Mouse (Mus musculus): ENCODE data around the gene Cdt1. TPM values are rescaled to one million over a fixed set of nuclear protein-coding genes. Genes with fewer than 3 reads are reported as not detected.

The Cdt1 gene
- polyA plus RNA-seq, 1 experiment from 2014 or later, result 41.1 TPM

DNA sequence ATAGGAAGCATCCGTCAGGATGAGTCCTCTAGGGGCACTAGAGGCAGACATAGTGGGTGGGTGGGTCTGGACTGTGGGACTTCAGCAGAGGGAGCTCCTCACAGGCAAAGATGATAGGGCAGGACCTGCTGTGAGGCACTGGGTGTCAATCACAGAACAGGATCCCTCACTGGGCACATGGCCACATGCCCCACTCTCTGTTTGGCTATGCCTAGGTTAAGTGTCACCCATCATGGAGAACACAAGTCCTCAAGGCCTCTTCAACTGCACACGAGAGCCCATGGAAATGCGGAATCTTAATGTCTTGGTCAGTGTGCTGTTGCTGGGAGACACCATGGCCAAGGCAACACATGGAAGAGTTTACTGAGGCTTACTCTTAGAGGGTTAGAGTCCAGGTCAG lies 39.9 kb upstream of the Cdt1 start:
- Histone ChIP-seq H3K9ac (ENCODE audit: low read depth, low read length) (no peak overlapping the region), H3K27ac (ENCODE audit: low read length) (0 out of 2 replicates have a peak overlapping the region, but pooled peaks have one; percentile 9), H3K4me3 (ENCODE audit: low read depth, low read length) (no peak overlapping the region), H3K27me3 (ENCODE audit: control insufficient read depth, insufficient read depth, low read depth, low read length) (no peaks in the 10 kb centered on the region), H3K4me2 (ENCODE audit: low read depth, low read length) (no peak overlapping the region), H3K4me1 (ENCODE audit: control insufficient read depth, low read depth, low read length) (peaks cover 54% of the 10 kb centered on the region), H3K36me3 (ENCODE audit: control insufficient read depth, insufficient read depth) (0 out of 2 replicates have a peak, but pooled peaks cover 2% of the 10 kb centered on the region), H3K9me3 (replicated peaks; ENCODE audit: control insufficient read depth, low read length) (no peaks in the 10 kb centered on the region)
- 80% methylated on average over 3 of the region's 3 CpGs for WGBS (ENCODE audit: insufficient replicate concordance)
- ATAC-seq (ENCODE audit: low read depth), result no peak

DNA sequence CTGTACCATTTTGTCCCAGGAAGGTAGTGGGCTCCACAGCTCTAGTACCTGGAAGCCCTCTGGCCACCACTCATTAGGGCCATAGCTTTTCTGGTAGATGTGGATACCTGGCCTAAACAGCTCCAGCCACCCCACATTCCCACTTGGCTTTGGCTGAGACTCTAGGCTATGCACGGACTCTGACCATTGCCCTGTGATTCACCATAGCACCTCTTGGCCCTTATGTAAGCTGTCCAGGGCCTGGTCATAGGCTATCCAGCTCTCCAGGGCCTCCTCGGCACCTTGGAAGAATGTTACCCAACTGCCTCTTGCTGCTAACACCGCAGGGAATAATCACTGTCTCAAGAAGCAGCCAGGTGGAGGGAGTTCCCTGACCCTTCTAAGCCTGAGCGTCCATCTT lies 38.7 kb upstream of the Cdt1 start:
- ATAC-seq (ENCODE audit: low read depth), result no peak
- Histone ChIP-seq H3K9me3 (replicated peaks; ENCODE audit: control insufficient read depth, low read length) (no peaks in the 10 kb centered on the region), H3K27ac (ENCODE audit: low read length) (no peak overlapping the region), H3K4me3 (ENCODE audit: low read depth, low read length) (no peak overlapping the region), H3K4me1 (ENCODE audit: control insufficient read depth, low read depth, low read length) (peaks cover 46% of the 10 kb centered on the region), H3K4me2 (ENCODE audit: low read depth, low read length) (no peak overlapping the region), H3K36me3 (ENCODE audit: control insufficient read depth, insufficient read depth) (0 out of 2 replicates have a peak, but pooled peaks cover 2% of the 10 kb centered on the region), H3K9ac (ENCODE audit: low read depth, low read length) (no peak overlapping the region), H3K27me3 (ENCODE audit: control insufficient read depth, insufficient read depth, low read depth, low read length) (no peaks in the 10 kb centered on the region)
- WGBS (ENCODE audit: insufficient replicate concordance), result 87% methylated on average over 4 of the region's 4 CpGs

DNA sequence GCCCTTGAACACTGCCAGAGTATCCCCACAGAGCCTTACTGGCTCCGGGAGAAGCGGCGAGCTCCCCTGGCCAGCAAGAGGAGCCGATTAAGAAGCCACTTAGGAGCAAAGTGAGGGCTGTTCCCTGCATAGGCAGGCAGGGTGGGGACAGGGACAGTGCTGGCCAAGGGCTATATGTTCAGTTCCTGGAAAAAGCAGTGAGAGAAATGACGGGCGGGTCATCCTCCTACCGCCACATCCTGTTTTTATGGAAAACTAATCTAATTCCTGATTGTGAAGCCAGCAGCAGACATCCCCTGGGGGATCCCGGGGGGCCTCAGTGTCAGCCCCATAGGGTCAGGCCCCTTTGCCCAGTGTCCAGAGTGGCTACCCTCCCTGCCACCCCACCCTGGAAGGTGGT lies 36.5 kb upstream of the Cdt1 start:
- WGBS (ENCODE audit: insufficient replicate concordance), result 81% methylated on average over 8 of the region's 8 CpGs
- Histone ChIP-seq H3K36me3 (ENCODE audit: control insufficient read depth, insufficient read depth) (0 out of 2 replicates have a peak, but pooled peaks cover 2% of the 10 kb centered on the region), H3K4me1 (ENCODE audit: control insufficient read depth, low read depth, low read length) (peaks cover 33% of the 10 kb centered on the region), H3K4me3 (ENCODE audit: low read depth, low read length) (no peak overlapping the region), H3K9me3 (replicated peaks; ENCODE audit: control insufficient read depth, low read length) (no peaks in the 10 kb centered on the region), H3K9ac (ENCODE audit: low read depth, low read length) (no peak overlapping the region), H3K27ac (ENCODE audit: low read length) (peak overlapping the region; percentile 56), H3K27me3 (ENCODE audit: control insufficient read depth, insufficient read depth, low read depth, low read length) (no peaks in the 10 kb centered on the region), H3K4me2 (ENCODE audit: low read depth, low read length) (no peak overlapping the region)
- peak; percentile 14; the same call in 1 of the 2 replicates for ATAC-seq (ENCODE audit: low read depth)

DNA sequence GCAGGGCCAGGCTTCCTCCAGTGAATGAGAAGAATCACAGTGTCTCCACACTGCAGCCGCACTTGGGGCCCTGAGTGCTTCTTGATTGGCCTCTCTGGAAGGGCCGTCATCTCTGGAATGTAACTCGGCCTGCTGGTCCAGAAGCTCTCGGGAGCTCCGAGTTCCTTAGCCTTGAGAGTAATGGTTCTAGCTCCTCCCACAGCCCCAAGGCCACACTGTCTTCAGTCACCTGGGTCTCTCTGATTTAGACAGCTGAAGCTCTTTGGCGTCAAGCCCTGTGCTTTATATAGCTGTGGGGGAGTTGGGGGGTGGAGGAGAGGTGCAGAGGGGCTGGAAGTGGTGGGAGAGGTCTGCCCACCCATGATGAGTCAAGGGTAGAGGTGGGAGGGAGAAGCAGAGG lies 30.8 kb upstream of the Cdt1 start:
- Histone ChIP-seq H3K4me1 (ENCODE audit: control insufficient read depth, low read depth, low read length) (peaks cover 63% of the 10 kb centered on the region), H3K27ac (ENCODE audit: low read length) (peak overlapping the region; percentile 98), H3K4me3 (ENCODE audit: low read depth, low read length) (peak overlapping the region; percentile 39), H3K9ac (ENCODE audit: low read depth, low read length) (peak overlapping the region; percentile 73), H3K9me3 (replicated peaks; ENCODE audit: control insufficient read depth, low read length) (no peaks in the 10 kb centered on the region), H3K27me3 (ENCODE audit: control insufficient read depth, insufficient read depth, low read depth, low read length) (no peaks in the 10 kb centered on the region), H3K4me2 (ENCODE audit: low read depth, low read length) (peak overlapping the region; percentile 81), H3K36me3 (ENCODE audit: control insufficient read depth, insufficient read depth) (0 out of 2 replicates have a peak, but pooled peaks cover 1% of the 10 kb centered on the region)
- peak; percentile 12; the same call in 1 of the 2 replicates for ATAC-seq (ENCODE audit: low read depth)
- WGBS (ENCODE audit: insufficient replicate concordance), result 33% methylated on average over 6 of the region's 6 CpGs

DNA sequence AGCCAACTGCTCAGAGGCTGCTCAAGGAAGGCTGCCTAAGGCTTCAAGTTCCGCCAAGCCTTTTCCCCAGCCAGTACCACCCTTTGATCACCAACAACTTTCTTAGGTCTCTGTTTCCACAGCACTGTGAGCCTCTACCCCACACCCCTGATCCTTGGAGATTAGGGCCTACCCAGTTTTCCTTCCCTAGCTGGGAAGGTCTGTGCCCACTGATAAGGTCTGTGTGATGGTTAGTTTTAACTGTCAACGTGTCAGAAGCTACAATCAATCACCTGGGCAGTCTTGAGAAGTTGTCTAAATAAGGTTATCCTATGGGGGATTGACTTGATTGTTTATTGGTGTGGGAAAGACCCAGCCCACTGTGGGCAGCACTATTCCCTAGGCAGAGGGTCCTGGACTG lies 30.0 kb upstream of the Cdt1 start:
- Histone ChIP-seq H3K4me1 (ENCODE audit: control insufficient read depth, low read depth, low read length) (peaks cover 68% of the 10 kb centered on the region), H3K9ac (ENCODE audit: low read depth, low read length) (peak overlapping the region; percentile 73)

DNA sequence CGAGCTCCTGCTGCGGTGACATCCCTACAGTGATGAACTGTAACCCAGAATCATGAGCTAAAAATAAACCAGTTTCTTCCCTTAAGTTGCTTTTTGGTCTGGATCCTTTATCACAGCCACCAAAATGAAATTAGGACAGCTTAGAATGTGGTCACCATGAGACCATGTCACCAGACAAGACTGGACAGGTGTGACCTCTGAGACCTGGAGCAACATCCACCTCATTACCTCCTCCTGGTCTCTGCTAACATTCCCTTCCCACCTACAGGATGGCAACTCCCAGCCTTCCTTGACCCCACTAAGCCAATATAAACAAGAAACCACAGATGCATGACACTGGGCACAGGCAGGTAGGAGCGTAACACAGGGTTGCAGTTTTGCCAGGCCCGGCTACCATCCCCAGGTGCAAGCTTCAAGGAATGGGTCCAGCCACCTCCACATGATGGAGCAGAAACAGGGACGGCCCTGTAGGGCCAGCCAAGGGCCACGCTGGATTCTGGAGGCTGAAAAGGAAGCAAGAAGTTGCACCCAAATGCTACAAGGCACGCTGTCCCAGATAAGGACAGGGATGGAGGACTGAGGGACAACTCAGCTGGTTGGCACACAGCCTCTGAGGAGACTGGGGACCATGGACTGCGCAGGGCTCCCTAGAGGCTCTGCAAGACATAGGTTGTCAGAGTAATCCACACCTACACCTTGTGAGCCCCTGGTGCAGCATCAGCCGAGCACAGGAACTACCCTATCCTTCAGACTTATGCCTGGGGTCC lies 29.3 kb upstream of the Cdt1 start:
- Histone ChIP-seq H3K9me3 (replicated peaks; ENCODE audit: control insufficient read depth, low read length) (no peaks in the 10 kb centered on the region), H3K27ac (ENCODE audit: low read length) (peak overlapping the region; percentile 98), H3K4me2 (ENCODE audit: low read depth, low read length) (peak overlapping the region; percentile 81), H3K4me1 (ENCODE audit: control insufficient read depth, low read depth, low read length) (peaks cover 72% of the 10 kb centered on the region), H3K36me3 (ENCODE audit: control insufficient read depth, insufficient read depth) (no peaks in the 10 kb centered on the region), H3K27me3 (ENCODE audit: control insufficient read depth, insufficient read depth, low read depth, low read length) (no peaks in the 10 kb centered on the region), H3K4me3 (ENCODE audit: low read depth, low read length) (peak overlapping the region; percentile 39; the same call in 1 of the 2 replicates), H3K9ac (ENCODE audit: low read depth, low read length) (peak overlapping the region; percentile 73)
- 47% methylated on average over 9 of the region's 9 CpGs for WGBS (ENCODE audit: insufficient replicate concordance)
- ATAC-seq (ENCODE audit: low read depth), result peak; percentile 28

More for the DNA sequence above, 30.0 kb upstream of the Cdt1 start:
- H3K4me3 ChIP-seq (ENCODE audit: low read depth, low read length), result peak overlapping the region; percentile 39
- H3K27ac ChIP-seq (ENCODE audit: low read length), result peak overlapping the region; percentile 98
- H3K4me2 ChIP-seq (ENCODE audit: low read depth, low read length), result peak overlapping the region; percentile 81
- WGBS (ENCODE audit: insufficient replicate concordance), result 18% methylated on average over 2 of the region's 2 CpGs
- H3K27me3 ChIP-seq (ENCODE audit: control insufficient read depth, insufficient read depth, low read depth, low read length), result no peaks in the 10 kb centered on the region
- H3K36me3 ChIP-seq (ENCODE audit: control insufficient read depth, insufficient read depth), result no peaks in the 10 kb centered on the region
- no peaks in the 10 kb centered on the region for H3K9me3 ChIP-seq (replicated peaks; ENCODE audit: control insufficient read depth, low read length)
- ATAC-seq (ENCODE audit: low read depth), result peak; percentile 94

DNA sequence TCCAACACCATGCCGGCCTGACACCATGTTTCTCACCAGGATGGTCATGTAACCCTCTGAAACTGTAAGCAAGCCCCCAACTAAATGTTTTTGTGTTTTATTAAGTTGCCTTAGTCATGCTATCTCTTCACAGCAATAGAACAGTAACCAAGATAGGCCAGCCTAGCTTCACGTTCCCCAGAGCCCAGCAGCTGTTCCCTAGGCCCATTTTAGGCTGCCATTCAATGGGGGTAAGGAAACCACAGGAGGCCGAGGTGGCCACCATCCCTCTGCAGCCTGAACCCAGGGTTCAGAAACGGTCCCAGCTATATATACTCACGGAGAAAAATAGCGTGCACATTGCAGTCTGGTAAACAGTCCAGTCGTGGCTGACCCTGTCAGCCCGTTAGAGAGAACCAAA lies 23.7 kb upstream of the Cdt1 start:
- Histone ChIP-seq H3K27me3 (ENCODE audit: control insufficient read depth, insufficient read depth, low read depth, low read length) (no peaks in the 10 kb centered on the region), H3K9ac (ENCODE audit: low read depth, low read length) (no peak overlapping the region), H3K4me3 (ENCODE audit: low read depth, low read length) (no peak overlapping the region), H3K27ac (ENCODE audit: low read length) (peak overlapping the region; percentile 23; the same call in 1 of the 2 replicates), H3K4me2 (ENCODE audit: low read depth, low read length) (no peak overlapping the region), H3K4me1 (ENCODE audit: control insufficient read depth, low read depth, low read length) (peaks cover 85% of the 10 kb centered on the region), H3K36me3 (ENCODE audit: control insufficient read depth, insufficient read depth) (peaks cover 7% of the 10 kb centered on the region; the same call in 1 of the 2 replicates), H3K9me3 (replicated peaks; ENCODE audit: control insufficient read depth, low read length) (no peaks in the 10 kb centered on the region)
- 75% methylated on average over 8 of the region's 8 CpGs for WGBS (ENCODE audit: insufficient replicate concordance)
- no peak for ATAC-seq (ENCODE audit: low read depth)

DNA sequence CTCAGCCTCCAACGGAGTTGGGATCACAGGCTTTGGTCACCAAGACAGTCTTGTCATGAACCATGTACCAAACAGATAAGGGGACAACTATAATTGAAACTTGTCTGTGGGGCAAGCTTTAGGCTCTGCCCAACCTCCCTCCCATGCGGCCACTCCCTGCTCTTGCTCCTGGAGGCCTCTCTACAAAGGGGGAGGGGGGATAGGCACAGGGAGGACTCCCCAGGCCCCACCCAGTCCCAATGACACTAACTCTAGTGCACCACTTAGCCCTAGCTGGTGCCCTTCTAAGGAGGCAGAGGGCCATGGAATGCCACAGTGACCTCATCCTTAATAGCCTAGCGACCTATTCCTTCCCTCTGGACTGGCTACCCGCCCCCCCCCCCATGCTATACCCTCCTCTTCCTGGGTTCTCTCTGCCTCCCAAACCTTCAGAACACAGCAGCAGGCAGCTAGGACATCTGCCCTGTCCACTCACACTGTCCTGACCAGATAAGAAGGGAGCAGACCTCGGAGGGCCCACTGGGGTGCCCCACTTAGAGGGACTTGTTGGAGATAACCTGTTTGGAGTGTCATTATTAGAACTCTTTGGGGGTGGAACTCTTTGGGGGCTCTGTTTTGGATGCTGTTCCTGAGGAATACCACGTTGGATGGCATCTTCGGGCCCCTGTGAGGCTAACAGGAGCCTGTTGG lies 21.6 kb upstream of the Cdt1 start:
- Histone ChIP-seq H3K4me2 (ENCODE audit: low read depth, low read length) (peak overlapping the region; percentile 95), H3K4me3 (ENCODE audit: low read depth, low read length) (peak overlapping the region; percentile 82), H3K9ac (ENCODE audit: low read depth, low read length) (peak overlapping the region; percentile 91), H3K36me3 (ENCODE audit: control insufficient read depth, insufficient read depth) (peaks cover 7% of the 10 kb centered on the region; the same call in 1 of the 2 replicates), H3K4me1 (ENCODE audit: control insufficient read depth, low read depth, low read length) (peaks cover 80% of the 10 kb centered on the region), H3K9me3 (replicated peaks; ENCODE audit: control insufficient read depth, low read length) (no peaks in the 10 kb centered on the region), H3K27ac (ENCODE audit: low read length) (peak overlapping the region; percentile 96), H3K27me3 (ENCODE audit: control insufficient read depth, insufficient read depth, low read depth, low read length) (no peaks in the 10 kb centered on the region)
- 37% methylated on average over 7 of the region's 7 CpGs for WGBS (ENCODE audit: insufficient replicate concordance)
- peak; percentile 81 for ATAC-seq (ENCODE audit: low read depth)

Measured in liver, embryonic 16.5 days (tissue).